Mouse (Mus musculus): ENCODE measurements at regions not wholly inside any gene's neighbourhood (a gene's known extent, or its start where the extent isn't known, plus 50 kb on each side); places are given as distances from the start of the nearest gene placed in this dataset.

GRCm38 (mm10) chr8:113137361-113137760, 498.0 kb upstream of the Mon1b start:
- in situ Hi-C loops (cut with MboI; ENCODE audit: low pct_unique_long_range_greater_than_20kb in 1 of 2, low sequenced_read_pairs in 2 of 2, unreplicated experiment in 1 of 2) = no loop called here

DNA sequence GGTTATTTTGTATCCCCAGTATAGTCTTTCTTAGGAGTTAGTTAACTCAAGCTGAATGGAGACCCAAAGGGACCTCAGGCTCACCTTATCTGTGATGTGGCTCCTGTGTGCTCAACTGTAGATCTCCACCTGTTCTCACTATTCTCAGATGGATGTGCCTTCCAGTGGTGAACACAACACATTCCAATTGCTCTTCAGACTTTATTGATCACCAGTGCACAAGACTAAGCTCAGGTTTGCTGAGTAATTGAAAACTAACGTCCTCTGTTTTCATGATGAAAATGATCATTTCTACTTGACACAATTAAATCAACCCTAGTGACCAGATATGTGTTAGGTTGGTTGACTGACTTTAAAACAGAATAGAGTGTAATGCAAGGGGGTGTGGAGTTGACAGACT, 495.4 kb upstream of the Mon1b start:
- in situ Hi-C loops (cut with MboI; ENCODE audit: low pct_unique_long_range_greater_than_20kb in 1 of 2, low sequenced_read_pairs in 2 of 2, unreplicated experiment in 1 of 2) = no loop called here

GRCm38 (mm10) chr8:113141131-113141530, 494.3 kb upstream of the Mon1b start:
- in situ Hi-C loops (cut with MboI; ENCODE audit: low pct_unique_long_range_greater_than_20kb in 1 of 2, low sequenced_read_pairs in 2 of 2, unreplicated experiment in 1 of 2) = no loop called here

DNA sequence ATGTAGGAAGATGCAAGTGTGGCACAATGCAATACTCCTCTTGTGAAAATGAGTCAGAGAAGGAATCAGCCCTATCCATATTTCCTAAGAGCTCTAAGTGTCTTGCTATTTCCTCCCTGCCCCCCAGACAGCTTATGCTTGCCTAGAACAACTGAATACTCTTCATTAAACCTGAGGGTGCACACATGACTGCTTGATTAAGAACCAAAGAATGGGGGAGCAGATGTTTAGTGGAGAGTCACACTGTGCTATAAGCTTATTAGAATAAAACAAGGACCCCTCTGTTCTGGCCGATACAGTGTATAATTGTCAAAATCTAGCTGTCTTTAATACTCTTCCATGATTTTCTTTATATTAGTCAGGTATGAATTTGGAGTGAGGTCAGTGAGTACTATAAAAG, 458.8 kb upstream of the Mon1b start:
- in situ Hi-C loops (cut with MboI; ENCODE audit: low pct_unique_long_range_greater_than_20kb in 1 of 2, low sequenced_read_pairs in 2 of 2, unreplicated experiment in 1 of 2) = no loop called here

DNA sequence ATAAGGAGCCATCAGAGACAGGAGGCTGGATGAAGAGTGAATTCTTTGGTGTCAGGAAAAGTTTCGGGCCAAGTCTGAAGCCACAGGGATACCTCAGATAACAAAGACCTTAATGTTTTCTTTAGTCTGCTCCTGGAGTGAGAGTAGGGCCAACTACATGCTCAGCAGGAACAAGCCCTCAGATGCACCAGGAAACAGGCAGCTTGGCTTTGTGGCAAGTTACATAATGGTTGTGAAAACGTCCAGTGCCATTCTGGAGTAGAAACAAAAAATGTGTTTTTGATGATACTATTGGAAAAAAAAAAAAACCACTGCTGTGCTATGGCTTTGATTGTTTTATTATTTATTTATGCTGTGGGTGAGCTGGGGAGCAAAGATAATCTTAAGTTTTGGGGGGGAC, 452.2 kb upstream of the Mon1b start:
- in situ Hi-C loops (cut with MboI; ENCODE audit: low pct_unique_long_range_greater_than_20kb in 1 of 2, low sequenced_read_pairs in 2 of 2, unreplicated experiment in 1 of 2) = no loop called here

- in situ Hi-C loops (cut with MboI; ENCODE audit: low pct_unique_long_range_greater_than_20kb in 1 of 2, low sequenced_read_pairs in 2 of 2, unreplicated experiment in 1 of 2) = no loop called here
These were observed 444.9 kb upstream of the Mon1b start for GRCm38 (mm10) chr8:113190537-113190936.

DNA sequence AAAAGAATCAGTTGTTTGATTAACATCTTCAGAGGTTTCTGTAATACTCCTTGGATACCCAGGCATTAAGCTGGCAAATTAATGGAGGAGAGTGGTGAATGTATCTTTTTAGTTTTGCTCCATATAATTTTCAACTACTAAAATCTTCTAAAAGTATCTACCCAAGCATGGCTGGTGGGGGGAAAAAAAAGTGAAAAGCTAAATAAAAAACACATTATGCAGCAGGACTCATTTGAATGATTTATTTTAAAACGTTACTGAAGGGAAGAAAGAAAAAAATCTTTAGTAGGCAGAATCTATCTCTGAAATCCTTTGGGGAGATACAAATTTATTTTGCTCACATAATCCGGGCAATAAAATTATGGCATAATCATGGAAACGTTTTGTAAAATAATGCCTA, 443.9 kb upstream of the Mon1b start:
- in situ Hi-C loops (cut with MboI; ENCODE audit: low pct_unique_long_range_greater_than_20kb in 1 of 2, low sequenced_read_pairs in 2 of 2, unreplicated experiment in 1 of 2) = no loop called here
